Mouse (Mus musculus) embryonic fibroblast, embryonic 13.5 days (primary cell): Measurements from ENCODE around the gene Csrp2.

Experiments
- CTCF ChIP-seq: IDR thresholded peaks from 2 replicates; pipeline ENCODE4 v1.5.1; 2011; ENCODE audit warnings: mild to moderate bottlenecking, control low read depth, low read length, moderate library complexity, borderline replicate concordance; ENCODE audit not compliant: insufficient read depth
- POLR2A ChIP-seq: IDR thresholded peaks from 2 replicates; pipeline ENCODE4 v1.6.1; 2011; ENCODE audit warnings: low read depth, mild to moderate bottlenecking, control low read depth, low read length, moderate library complexity

DNA sequence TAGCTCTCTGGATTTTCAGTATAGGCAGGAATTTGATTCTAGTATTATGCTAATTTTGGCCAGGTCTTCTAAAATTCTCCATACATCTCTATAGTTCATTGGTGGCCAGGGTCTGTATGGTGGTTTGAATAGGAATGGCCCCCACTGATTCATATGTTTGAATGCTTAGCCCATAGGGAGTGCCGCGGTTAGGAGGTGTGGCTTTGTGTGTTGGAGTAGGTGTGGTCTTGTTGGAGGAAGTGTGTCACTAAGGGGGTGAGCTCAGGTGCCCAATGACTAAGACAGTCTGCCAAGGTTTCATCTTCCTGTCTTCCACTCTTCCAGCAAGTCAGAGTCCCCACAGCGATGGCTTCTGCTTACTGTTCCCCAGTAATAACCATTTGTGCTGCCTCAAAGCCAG lies 15.7 kb upstream of the Csrp2 start:
- TF ChIP-seq POLR2A (no peak), CTCF (no peak)
